Mouse (Mus musculus): Measurements from ENCODE around the gene Ints11. TPM values are rescaled to one million over a fixed set of nuclear protein-coding genes. Genes with fewer than 3 reads are reported as not detected.
A peak's percentile ranks its signal among the peaks of the same experiment; 100 is the strongest.

Ints11 gene
- total RNA-seq, 2 experiments from 2014 or later: 33.2 to 34.0 TPM

GRCm38 (mm10) chr4:155888181-155888580 lies 18.8 kb downstream of the Ints11 start:
- intact Hi-C loops (cut with DNase I): no loop called here

GRCm38 (mm10) chr4:155889316-155889715 lies 20.0 kb downstream of the Ints11 start:
- peak in 1 of 2 experiments; percentile 2 for DNase-seq (ENCODE audit: low spot score in 2 of 2)
- intact Hi-C loops (cut with DNase I): no loop called here

More at GRCm38 (mm10) chr4:155888181-155888580, 18.8 kb downstream of the Ints11 start:
- peak in 1 of 2 experiments; percentile 2 for DNase-seq (ENCODE audit: low spot score in 2 of 2)

DNA sequence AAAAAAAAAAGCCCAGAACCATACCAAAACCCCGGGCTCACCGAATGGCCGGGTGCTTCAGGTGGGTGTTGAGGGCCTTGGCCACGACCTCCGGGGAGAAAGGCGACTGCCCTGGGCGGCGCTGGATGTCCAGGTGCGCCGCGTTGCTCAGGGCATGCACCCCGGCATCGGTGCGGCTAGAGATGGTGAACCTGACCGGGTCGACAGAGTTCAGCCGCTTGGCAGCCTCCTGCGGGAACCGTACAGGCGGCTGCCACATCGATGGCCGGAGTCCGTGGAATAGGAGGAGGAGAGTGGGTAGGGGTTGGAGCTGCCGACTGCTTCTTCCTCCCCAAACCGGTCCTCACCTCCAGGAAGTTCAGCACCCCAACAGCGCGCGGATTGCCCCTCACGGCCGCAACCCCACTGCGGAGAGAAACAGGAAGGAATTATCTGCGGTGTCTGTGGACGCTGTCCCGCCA lies 21.7 kb downstream of the Ints11 start:
- intact Hi-C loops (cut with DNase I): loop anchor here (1.0 kb wide), 1 partner anchor 52 kb away; the partner anchor contains the start of gene Ube2j2
- no peak for DNase-seq (ENCODE audit: low spot score in 2 of 2)

- peak; percentile 95 to 97 for DNase-seq (ENCODE audit: low spot score in 2 of 2)
- intact Hi-C loops (cut with DNase I): loop anchor here (1.0 to 2.0 kb wide), 2 partner anchors 23 to 52 kb away; partner anchors contain the start of genes Cptp, Ints11 and Ube2j2
These were observed 22.2 kb downstream of the Ints11 start, which contains the start of the genes Pusl1 and Acap3 for GRCm38 (mm10) chr4:155891551-155892001. Gene Pusl1 (minus strand): TSS chr4:155891781. Gene Acap3 (plus strand): TSS chr4:155891822.

GRCm38 (mm10) chr4:155892017-155892416 lies 22.7 kb downstream of the Ints11 start:
- intact Hi-C loops (cut with DNase I): loop anchor here (2.0 kb wide), 1 partner anchor 23 kb away; the partner anchor contains the start of genes Cptp and Ints11
- peak; percentile 82 to 86 for DNase-seq (ENCODE audit: low spot score in 2 of 2)

GRCm38 (mm10) chr4:155892438-155893211 lies 23.3 kb downstream of the Ints11 start:
- DNase-seq (ENCODE audit: low spot score in 2 of 2): no peak
- intact Hi-C loops (cut with DNase I): loop anchor here (2.0 kb wide), 1 partner anchor 24 kb away; the partner anchor contains the start of genes Cptp and Ints11

DNA sequence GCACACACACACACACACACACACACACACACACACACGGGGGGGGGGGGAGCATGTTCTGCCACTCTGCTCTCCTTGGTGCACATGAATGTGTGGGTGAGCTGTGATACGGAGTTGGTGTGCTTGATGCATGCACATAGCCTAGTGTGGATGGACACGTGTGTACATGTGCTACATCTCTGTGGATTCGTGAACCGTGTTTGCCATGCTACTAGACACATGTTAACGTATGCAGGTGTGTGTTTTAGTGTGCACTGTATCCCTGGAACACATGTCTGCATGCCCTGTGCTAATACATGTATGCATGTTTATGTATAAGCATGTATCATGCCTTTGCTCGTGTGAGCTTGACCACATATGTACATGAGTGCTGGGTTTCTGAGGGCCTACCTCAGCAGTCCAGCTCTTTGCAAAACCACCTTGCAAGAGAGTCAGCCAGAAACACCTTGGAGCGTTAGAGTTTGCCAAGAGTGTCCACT lies 23.9 kb downstream of the Ints11 start:
- intact Hi-C loops (cut with DNase I): loop anchor here (2.0 kb wide), 1 partner anchor 24 kb away; the partner anchor contains the start of genes Cptp and Ints11
- DNase-seq (ENCODE audit: low spot score in 2 of 2): no peak

DNA sequence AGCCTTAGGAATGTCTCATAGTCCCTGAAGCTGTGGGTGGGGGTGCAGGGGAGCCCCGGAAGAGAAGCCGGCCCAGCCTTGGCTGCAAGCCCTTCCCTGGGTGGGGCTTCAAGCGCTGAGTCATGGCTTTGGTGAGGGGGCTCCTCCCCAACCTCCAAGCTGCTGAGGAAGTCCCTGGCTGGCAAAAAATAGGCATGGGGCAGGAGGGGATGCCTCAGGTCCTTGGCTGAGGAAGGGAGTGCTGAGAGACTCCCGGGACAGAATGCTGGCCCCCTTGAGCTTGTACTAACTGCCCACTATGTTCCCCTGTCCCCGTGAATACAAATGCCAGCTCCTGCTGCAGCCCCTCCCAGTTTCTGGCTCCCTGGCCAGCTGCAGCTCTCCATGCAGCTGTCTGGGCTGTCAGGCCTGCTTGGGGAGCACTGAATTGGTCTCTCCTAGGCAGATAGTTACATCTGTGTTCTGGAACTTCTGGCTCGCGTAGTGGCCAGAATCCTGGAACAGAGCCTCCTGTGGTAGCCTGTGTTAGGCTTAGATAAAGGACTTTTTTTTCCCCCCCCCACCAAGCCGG lies 25.1 kb downstream of the Ints11 start:
- peak; percentile 80 to 81 for DNase-seq (ENCODE audit: low spot score in 2 of 2)
- intact Hi-C loops (cut with DNase I): no loop called here

GRCm38 (mm10) chr4:155895216-155895615 lies 25.9 kb downstream of the Ints11 start:
- DNase-seq (ENCODE audit: low spot score in 2 of 2): peak; percentile 71 to 79
- intact Hi-C loops (cut with DNase I): no loop called here

- intact Hi-C loops (cut with DNase I): no loop called here
- no peak for DNase-seq (ENCODE audit: low spot score in 2 of 2)
These were observed 26.5 kb downstream of the Ints11 start for GRCm38 (mm10) chr4:155895826-155896225.

DNA sequence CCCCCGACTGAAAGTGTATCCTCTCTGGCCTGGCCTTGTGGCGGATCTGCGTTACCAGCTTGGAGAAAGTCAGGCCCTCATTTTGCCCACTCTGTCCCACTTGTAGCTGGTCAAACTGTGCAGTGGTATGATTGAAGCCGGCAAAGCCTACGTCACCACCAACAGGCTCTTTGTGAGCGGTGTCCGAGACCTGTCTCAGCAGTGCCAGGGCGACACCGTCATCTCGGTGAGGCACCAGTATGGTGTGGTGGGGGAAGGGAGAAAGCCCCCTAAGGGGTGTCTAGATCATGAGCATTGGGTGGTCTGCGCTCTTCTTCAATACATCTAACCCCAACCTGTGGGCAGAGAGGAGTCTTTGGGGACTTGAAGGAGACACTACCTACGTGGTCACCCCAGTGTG lies 27.1 kb downstream of the Ints11 start:
- peak in 1 of 2 experiments; percentile 2 for DNase-seq (ENCODE audit: low spot score in 2 of 2)
- intact Hi-C loops (cut with DNase I): no loop called here

GRCm38 (mm10) chr4:155898318-155898717 lies 29.0 kb downstream of the Ints11 start:
- DNase-seq (ENCODE audit: low spot score in 2 of 2): no peak
- intact Hi-C loops (cut with DNase I): no loop called here

DNA sequence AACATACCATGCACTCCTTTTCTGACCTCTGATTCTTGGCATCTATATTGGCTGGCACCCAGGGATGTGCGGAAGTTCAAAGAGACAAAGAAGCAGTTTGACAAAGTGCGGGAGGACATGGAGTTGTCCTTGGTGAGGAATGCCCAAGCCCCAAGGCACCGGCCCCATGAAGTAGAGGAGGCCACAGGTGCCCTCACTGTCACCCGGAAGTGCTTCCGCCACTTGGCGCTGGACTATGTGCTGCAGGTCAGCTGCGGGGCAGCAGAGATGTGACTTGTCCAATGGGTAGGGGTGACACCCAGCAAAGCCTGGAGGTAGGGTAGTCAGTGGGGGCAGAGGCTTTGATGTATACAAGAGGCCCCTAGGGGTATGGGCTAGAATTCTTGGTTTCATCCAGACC lies 30.0 kb downstream of the Ints11 start:
- no peak for DNase-seq (ENCODE audit: low spot score in 2 of 2)
- intact Hi-C loops (cut with DNase I): no loop called here

DNA sequence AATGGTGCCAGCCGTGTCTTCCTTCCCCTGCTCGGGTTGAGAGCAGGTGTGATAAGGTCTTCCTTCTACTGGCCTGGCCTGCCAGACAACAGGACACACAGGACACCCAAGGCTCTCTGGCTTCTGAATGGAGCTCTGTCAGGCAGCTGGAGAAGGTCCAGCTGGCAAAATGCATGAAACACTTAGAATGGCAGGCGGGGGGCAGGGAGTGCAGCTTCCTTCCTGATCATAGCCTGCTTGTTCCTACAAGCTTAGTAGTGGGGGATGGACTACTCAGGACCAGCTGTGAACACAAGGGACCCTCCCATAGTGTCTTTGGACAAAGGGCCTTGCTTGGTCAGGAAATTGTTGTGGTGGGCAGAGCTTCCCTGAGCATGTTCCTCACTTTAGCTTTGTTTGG lies 31.9 kb downstream of the Ints11 start:
- intact Hi-C loops (cut with DNase I): no loop called here
- peak; percentile 17 to 32 for DNase-seq (ENCODE audit: low spot score in 2 of 2)

- DNase-seq (ENCODE audit: low spot score in 2 of 2): peak in 1 of 2 experiments; percentile 2
- intact Hi-C loops (cut with DNase I): no loop called here
These were observed 33.9 kb downstream of the Ints11 start for GRCm38 (mm10) chr4:155903246-155903645.

- peak in 1 of 2 experiments; percentile 3 for DNase-seq (ENCODE audit: low spot score in 2 of 2)
- intact Hi-C loops (cut with DNase I): loop anchor here (2.0 kb wide), 1 partner anchor 32 kb away; no protein-coding TSS in a partner anchor
These were observed 35.2 kb downstream of the Ints11 start for GRCm38 (mm10) chr4:155904318-155905102.

- no peak for DNase-seq (ENCODE audit: low spot score in 2 of 2)
- intact Hi-C loops (cut with DNase I): loop anchor here (2.0 kb wide), 1 partner anchor 31 kb away; no protein-coding TSS in a partner anchor
These were observed 36.3 kb downstream of the Ints11 start for GRCm38 (mm10) chr4:155905634-155906033.

DNA sequence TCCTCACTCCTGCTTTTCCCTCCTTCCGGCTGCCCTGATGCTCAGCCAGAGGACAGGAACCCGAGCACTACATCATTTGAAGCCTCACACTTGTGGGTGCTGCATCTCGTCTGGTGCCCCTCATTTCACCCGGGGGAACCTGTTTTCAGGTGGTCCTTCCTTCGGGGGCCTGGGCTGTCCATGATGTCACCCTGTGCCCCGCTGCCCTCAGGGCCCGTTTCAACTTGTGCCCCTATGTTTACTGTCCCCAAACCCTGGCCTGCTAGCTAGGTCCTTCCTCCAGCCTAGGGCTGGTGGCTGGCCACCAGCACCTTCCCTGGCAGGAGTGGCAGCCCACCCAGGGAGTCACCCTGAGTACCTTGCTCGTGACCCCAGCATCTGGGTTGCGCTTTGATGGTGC lies 36.8 kb downstream of the Ints11 start:
- peak in 1 of 2 experiments; percentile 2 for DNase-seq (ENCODE audit: low spot score in 2 of 2)
- intact Hi-C loops (cut with DNase I): no loop called here

GRCm38 (mm10) chr4:155907003-155907402 lies 37.7 kb downstream of the Ints11 start:
- peak in 1 of 2 experiments; percentile 4 for DNase-seq (ENCODE audit: low spot score in 2 of 2)
- intact Hi-C loops (cut with DNase I): no loop called here
